Mouse (Mus musculus) hindbrain, embryonic 12.5 days (tissue): ENCODE measurements around the gene Ntn5. TPM values are rescaled to one million over a fixed set of nuclear protein-coding genes. Genes with fewer than 3 reads are reported as not detected.

Source experiments
- ATAC-seq: fragments of 200-750 bp; cut with Nextera tagmentation; 2 replicates; pipeline ENCODE4 v1.8.0; 2017; ENCODE audit warnings: moderate TSS enrichment; ENCODE audit not compliant: low FRiP score
- H3K27ac ChIP-seq: fragments of 300-500 bp; sonication (generic); 2 replicates; pipeline ENCODE4 v1.5.1; 2016; ENCODE audit warnings: mild to moderate bottlenecking
- H3K27me3 ChIP-seq: fragments of 300-500 bp; sonication (generic); 2 replicates; pipeline ENCODE4 v1.6.1; 2016; ENCODE audit warnings: mild to moderate bottlenecking
- H3K36me3 ChIP-seq: fragments of 300-500 bp; sonication (generic); 2 replicates; pipeline ENCODE4 v1.6.1; 2016; ENCODE audit warnings: mild to moderate bottlenecking
- H3K4me1 ChIP-seq: fragments of 300-500 bp; sonication (generic); 2 replicates; pipeline ENCODE4 v1.6.1; 2016
- H3K4me2 ChIP-seq: fragments of 300-500 bp; sonication (generic); replicated peaks from 2 replicates; pipeline ENCODE4 v1.6.1; 2016; ENCODE audit warnings: mild to moderate bottlenecking
- H3K4me3 ChIP-seq: fragments of 300-500 bp; sonication (generic); 2 replicates; pipeline ENCODE4 v1.5.1; 2016; ENCODE audit warnings: mild to moderate bottlenecking
- H3K9ac ChIP-seq: fragments of 300-500 bp; sonication (generic); 2 replicates; pipeline ENCODE4 v1.6.1; 2016; ENCODE audit warnings: mild to moderate bottlenecking, moderate library complexity
- H3K9me3 ChIP-seq: fragments of 300-500 bp; sonication (generic); replicated peaks from 2 replicates; pipeline ENCODE4 v1.6.1; 2016; ENCODE audit warnings: mild to moderate bottlenecking
- WGBS: fragments of 180-500 bp; shearing (Covaris S2); methylation state at CpG from one replicate; pipeline ENCODE4 v1.1.7; 2016; 5-methylcytosine and 5-hydroxymethylcytosine counted together
- polyA plus RNA-seq: library from polyadenylated mRNA; unstranded; fragments of >200 nt; fragmentation: Nextera tagmentation; extraction: Ambion mirVana; gene quantifications from 2 replicates; pipeline ENCODE4 v1.2.1, GENCODE M21; 2016

Ntn5 gene
- polyA plus RNA-seq, 1 experiment from 2014 or later = 0.68 TPM

GRCm38 (mm10) chr7:45703521-45704033, 19.8 kb downstream of the Ntn5 start:
- peaks cover 75% of the 10 kb centered on the region for H3K4me1 ChIP-seq
- H3K4me3 ChIP-seq = peak overlapping the region; percentile 55
- H3K36me3 ChIP-seq = no peaks in the 10 kb centered on the region
- peak overlapping the region; percentile 94 for H3K4me2 ChIP-seq
- peak overlapping the region; percentile 91 for H3K27ac ChIP-seq
- H3K9me3 ChIP-seq = no peaks in the 10 kb centered on the region
- peaks cover 21% of the 10 kb centered on the region for H3K27me3 ChIP-seq
- H3K9ac ChIP-seq = peak overlapping the region; percentile 66
- ATAC-seq = no peak
- 43% methylated on average over 12 of the region's 12 CpGs for WGBS

DNA sequence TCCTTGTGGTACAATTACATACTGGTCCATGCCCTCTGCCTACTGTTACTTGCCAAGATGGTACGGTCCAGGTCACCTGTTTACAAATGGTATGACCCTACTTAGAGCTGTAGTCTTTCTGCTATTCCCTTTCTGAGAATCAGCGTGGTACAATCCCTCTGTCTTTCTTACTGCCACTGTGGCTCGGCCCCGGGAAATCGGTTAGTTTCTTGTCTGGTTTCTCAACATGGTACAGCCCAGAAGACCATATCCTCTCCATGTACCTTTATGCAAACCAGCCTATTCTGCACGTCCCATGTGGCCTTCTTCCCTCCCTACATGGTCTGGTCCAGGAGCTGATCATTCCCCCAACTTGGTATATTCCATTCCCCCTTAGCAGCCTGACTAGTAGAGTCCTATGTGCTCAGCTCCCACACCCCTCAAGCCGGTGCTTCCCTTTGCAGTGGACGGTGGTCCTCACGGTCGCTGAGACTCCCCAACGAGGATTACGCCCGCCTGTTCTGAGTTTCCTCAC, 20.3 kb downstream of the Ntn5 start:
- no peaks in the 10 kb centered on the region for H3K9me3 ChIP-seq
- peak; percentile 55 for ATAC-seq
- peak overlapping the region; percentile 55 for H3K4me3 ChIP-seq
- H3K4me2 ChIP-seq = peak overlapping the region; percentile 94
- peak overlapping the region; percentile 91 for H3K27ac ChIP-seq
- peaks cover 81% of the 10 kb centered on the region for H3K4me1 ChIP-seq
- H3K36me3 ChIP-seq = no peaks in the 10 kb centered on the region
- H3K27me3 ChIP-seq = peaks cover 16% of the 10 kb centered on the region
- WGBS = 2% methylated on average over 13 of the region's 13 CpGs
- H3K9ac ChIP-seq = peak overlapping the region; percentile 66

- H3K9ac ChIP-seq = peak within 1 kb of the TSS; percentile 66
- WGBS = under 1% methylated on average over 36 of the region's 36 CpGs
- ATAC-seq = peak; percentile 83
- H3K36me3 ChIP-seq = no peaks in the 10 kb centered on the region
- peak within 1 kb of the TSS; percentile 94 for H3K4me2 ChIP-seq
- peak within 1 kb of the TSS; percentile 55 for H3K4me3 ChIP-seq
- peaks cover 8% of the 10 kb centered on the region for H3K27me3 ChIP-seq
- peak within 1 kb of the TSS; percentile 91 for H3K27ac ChIP-seq
- no peaks in the 10 kb centered on the region for H3K9me3 ChIP-seq
- peaks cover 81% of the 10 kb centered on the region for H3K4me1 ChIP-seq
Observed at GRCm38 (mm10) chr7:45704730-45705442, 21.1 kb downstream of the Ntn5 start, which contains the start of gene Dbp. TSS of gene Dbp (plus strand) at chr7:45705088.

- under 1% methylated on average over 21 of the region's 21 CpGs for WGBS
- Histone ChIP-seq H3K9ac (peak overlapping the region; percentile 49), H3K36me3 (peaks cover 3% of the 10 kb centered on the region), H3K27ac (peak overlapping the region; percentile 70), H3K4me3 (peak overlapping the region; percentile 55), H3K4me1 (peaks cover 80% of the 10 kb centered on the region), H3K9me3 (no peaks in the 10 kb centered on the region), H3K27me3 (peaks cover 2% of the 10 kb centered on the region), H3K4me2 (peak overlapping the region; percentile 94)
- peak; percentile 1; the same call in 1 of the 2 replicates for ATAC-seq
Observed at GRCm38 (mm10) chr7:45705443-45705864, 21.6 kb downstream of the Ntn5 start.

GRCm38 (mm10) chr7:45705873-45706281, 22.1 kb downstream of the Ntn5 start:
- H3K36me3 ChIP-seq = peaks cover 7% of the 10 kb centered on the region
- no peaks in the 10 kb centered on the region; the same call in none of the 2 replicates for H3K27me3 ChIP-seq
- no peaks in the 10 kb centered on the region for H3K9me3 ChIP-seq
- peak overlapping the region; percentile 55 for H3K4me3 ChIP-seq
- H3K4me1 ChIP-seq = peaks cover 76% of the 10 kb centered on the region
- WGBS = 0% methylated on average over 7 of the region's 7 CpGs
- peak overlapping the region; percentile 78 for H3K9ac ChIP-seq
- no peak for ATAC-seq
- H3K4me2 ChIP-seq = peak overlapping the region; percentile 94
- peak overlapping the region; percentile 70; the same call in 1 of the 2 replicates for H3K27ac ChIP-seq

DNA sequence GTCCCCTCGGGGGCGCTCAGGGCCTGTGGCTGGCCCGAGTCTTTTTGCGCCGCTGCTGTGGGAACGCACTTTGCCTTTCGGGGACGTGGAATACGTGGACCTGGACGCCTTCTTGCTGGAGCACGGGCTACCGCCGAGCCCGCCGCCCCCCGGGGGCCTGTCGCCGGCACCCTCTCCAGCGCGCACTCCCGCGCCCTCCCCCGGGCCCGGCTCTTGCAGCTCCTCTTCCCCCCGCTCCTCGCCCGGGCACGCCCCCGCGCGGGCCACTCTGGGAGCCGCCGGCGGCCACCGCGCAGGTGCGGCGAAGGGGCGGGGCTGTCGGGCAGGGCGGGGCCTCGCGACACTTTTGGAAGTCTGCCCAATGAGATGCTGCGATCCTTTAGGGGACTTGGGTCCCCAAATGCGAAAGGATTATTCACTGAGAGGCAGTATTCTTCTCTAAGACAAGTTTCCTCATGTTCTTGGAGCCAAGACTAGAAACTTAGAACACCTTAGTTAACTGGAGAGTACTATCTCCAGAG, 23.0 kb downstream of the Ntn5 start:
- H3K4me1 ChIP-seq = peaks cover 67% of the 10 kb centered on the region
- no peaks in the 10 kb centered on the region; the same call in none of the 2 replicates for H3K27me3 ChIP-seq
- H3K36me3 ChIP-seq = peaks cover 16% of the 10 kb centered on the region
- no peak for ATAC-seq
- peak overlapping the region; percentile 78 for H3K9ac ChIP-seq
- no peaks in the 10 kb centered on the region for H3K9me3 ChIP-seq
- under 1% methylated on average over 37 of the region's 45 CpGs for WGBS
- H3K4me3 ChIP-seq = peak overlapping the region; percentile 55
- peak overlapping the region; percentile 49 for H3K27ac ChIP-seq
- H3K4me2 ChIP-seq = peak overlapping the region; percentile 94

DNA sequence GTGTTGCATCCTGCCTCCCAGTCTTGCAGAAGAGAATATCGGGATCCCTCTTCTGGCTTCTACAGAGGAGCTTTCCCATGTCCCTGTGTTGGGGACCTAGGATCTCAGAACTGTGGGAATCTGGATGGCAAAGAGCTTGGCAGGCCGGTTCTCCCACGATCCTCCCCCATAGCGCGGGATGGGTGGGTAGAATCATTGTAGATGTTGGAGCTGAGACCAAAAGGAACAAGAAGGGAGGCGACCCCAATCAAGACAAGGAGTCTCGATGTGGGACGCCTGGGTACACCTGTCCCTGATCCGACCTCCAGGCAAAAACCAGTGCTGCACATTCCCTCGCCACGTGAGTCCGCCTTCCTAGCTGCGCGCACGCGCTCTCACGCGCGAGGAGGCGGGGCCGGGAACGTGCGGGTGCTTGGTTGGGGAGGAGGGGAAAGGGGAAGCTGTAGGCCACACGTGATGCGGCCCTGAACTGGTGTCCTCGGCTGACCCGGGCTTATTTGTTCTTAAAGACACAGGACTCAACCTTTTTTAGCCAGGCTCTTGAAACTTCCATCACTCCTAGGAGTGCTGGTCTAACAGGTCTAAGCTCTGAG, 23.6 kb downstream of the Ntn5 start:
- Histone ChIP-seq H3K4me3 (peak overlapping the region; percentile 55), H3K27ac (peak overlapping the region; percentile 49), H3K36me3 (peaks cover 23% of the 10 kb centered on the region), H3K9me3 (no peaks in the 10 kb centered on the region), H3K4me1 (peaks cover 66% of the 10 kb centered on the region), H3K4me2 (peak overlapping the region; percentile 94), H3K9ac (peak overlapping the region; percentile 36; the same call in 1 of the 2 replicates), H3K27me3 (no peaks in the 10 kb centered on the region; the same call in 1 of the 2 replicates)
- ATAC-seq = no peak
- under 1% methylated on average over 27 of the region's 27 CpGs for WGBS

DNA sequence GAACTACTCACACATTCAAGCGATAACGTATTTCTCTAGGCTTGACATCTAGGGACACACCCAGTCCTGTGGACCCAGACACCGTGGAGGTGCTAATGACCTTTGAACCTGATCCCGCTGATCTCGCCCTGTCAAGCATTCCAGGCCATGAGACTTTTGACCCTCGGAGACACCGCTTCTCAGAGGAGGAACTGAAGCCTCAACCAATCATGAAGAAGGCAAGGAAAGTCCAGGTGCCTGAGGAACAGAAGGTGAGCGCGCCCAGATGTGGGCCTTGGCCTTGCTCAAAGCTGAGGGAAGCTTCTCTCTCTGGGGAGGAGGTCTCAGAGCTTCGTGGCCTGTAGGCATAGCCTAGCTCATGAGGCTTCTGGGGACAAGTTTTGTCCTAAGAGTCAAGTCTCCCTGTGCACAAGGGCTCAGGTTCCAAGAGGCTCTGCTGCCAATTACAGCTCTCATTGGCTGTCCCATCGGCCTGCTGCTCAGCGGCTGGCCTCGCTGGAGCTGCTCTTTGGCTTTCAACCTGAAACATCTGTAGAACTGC, 24.5 kb downstream of the Ntn5 start:
- H3K27me3 ChIP-seq = no peaks in the 10 kb centered on the region
- 47% methylated on average over 13 of the region's 13 CpGs for WGBS
- peaks cover 60% of the 10 kb centered on the region for H3K4me1 ChIP-seq
- H3K9ac ChIP-seq = no peak overlapping the region
- no peak for ATAC-seq
- peak overlapping the region; percentile 49 for H3K27ac ChIP-seq
- peaks cover 31% of the 10 kb centered on the region for H3K36me3 ChIP-seq
- no peak overlapping the region for H3K4me3 ChIP-seq
- H3K4me2 ChIP-seq = peak overlapping the region; percentile 94
- H3K9me3 ChIP-seq = no peaks in the 10 kb centered on the region

DNA sequence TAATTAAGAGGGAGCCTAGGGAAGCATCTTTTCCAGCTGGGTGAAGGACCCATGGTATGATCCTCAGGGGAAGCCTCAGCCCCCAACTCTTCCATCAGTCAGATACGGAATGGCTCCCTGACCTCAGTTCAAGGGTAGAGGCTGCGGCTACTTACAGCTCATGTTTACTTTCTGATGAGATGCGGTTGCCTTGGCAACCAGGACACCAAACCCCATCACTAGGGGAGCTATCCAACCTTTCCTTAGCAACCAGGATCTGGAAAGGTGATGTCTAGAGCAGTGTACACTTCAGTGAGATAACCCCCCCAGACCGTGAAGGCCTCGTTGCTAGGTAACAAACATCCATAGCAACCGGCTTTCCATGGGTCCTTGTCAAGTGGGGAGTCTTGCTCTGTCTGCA, 25.2 kb downstream of the Ntn5 start:
- Histone ChIP-seq H3K4me1 (peaks cover 55% of the 10 kb centered on the region), H3K27ac (peak overlapping the region; percentile 69), H3K27me3 (no peaks in the 10 kb centered on the region), H3K9ac (no peak overlapping the region), H3K4me3 (no peak overlapping the region), H3K4me2 (peak overlapping the region; percentile 94; the same call in 1 of the 2 replicates), H3K9me3 (no peaks in the 10 kb centered on the region), H3K36me3 (peaks cover 35% of the 10 kb centered on the region)
- 32% methylated on average over 6 of the region's 6 CpGs for WGBS
- 0 out of 2 replicates have a peak, but pooled peaks have one; percentile 2 for ATAC-seq

DNA sequence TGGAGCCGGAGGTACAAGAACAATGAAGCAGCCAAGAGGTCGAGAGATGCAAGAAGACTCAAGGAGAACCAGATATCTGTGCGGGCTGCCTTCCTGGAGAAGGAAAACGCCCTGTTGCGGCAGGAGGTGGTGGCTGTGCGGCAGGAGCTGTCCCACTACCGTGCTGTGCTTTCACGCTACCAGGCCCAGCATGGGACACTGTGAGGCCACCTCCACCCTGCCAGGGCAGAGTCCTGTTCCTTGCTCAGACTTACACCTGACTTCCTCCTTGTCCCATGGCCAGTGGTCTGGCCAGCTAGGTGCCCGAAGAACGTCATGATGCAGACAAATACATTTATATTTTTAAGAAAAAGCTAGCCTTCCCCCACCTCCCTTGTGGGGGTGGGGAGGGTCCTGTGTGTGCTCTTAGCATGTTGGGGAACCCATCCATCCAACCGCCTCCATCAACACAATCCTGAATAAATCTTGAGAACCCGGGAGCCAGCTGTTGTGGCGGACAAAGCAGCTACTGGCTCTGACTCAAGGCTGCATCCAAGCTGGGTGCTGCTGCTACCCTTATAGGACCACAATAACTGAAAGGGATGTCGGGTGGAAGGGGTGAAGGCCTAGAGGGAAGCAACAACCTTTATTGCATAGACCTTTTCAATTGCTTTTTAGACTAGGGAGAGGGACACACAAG, 26.0 kb downstream of the Ntn5 start:
- H3K4me3 ChIP-seq = no peak overlapping the region
- peaks cover 35% of the 10 kb centered on the region for H3K36me3 ChIP-seq
- ATAC-seq = no peak
- peaks cover 63% of the 10 kb centered on the region for H3K4me1 ChIP-seq
- no peak overlapping the region; the same call in 1 of the 2 replicates for H3K9ac ChIP-seq
- peak overlapping the region; percentile 69 for H3K27ac ChIP-seq
- 63% methylated on average over 14 of the region's 14 CpGs for WGBS
- H3K4me2 ChIP-seq = peak overlapping the region; percentile 16; the same call in 1 of the 2 replicates
- H3K27me3 ChIP-seq = no peaks in the 10 kb centered on the region
- no peaks in the 10 kb centered on the region for H3K9me3 ChIP-seq

GRCm38 (mm10) chr7:45710477-45711191, 26.8 kb downstream of the Ntn5 start:
- 94% methylated on average over 20 of the region's 20 CpGs for WGBS
- Histone ChIP-seq H3K9ac (no peak overlapping the region), H3K9me3 (no peaks in the 10 kb centered on the region), H3K4me1 (peaks cover 61% of the 10 kb centered on the region), H3K4me2 (no peak overlapping the region), H3K27me3 (no peaks in the 10 kb centered on the region), H3K27ac (0 out of 2 replicates have a peak overlapping the region, but pooled peaks have one; percentile 69), H3K36me3 (peaks cover 35% of the 10 kb centered on the region), H3K4me3 (no peak overlapping the region)
- ATAC-seq = no peak
